16 mouse cellular contexts compared by ENCODE assay signal in genomic region chr3:51321141-51321540, GRCm38 (mm10).
"Had no signal": no experiment of that assay in that cellular context is flagged by ENCODE, and none has a peak within 500 bp of the region (broad histone marks: within the 10 kb centered on the region; RNA-seq: fewer than 3 reads in every experiment).

No protein-coding gene starts in this region.

- H3K4me1 ChIP-seq: neural tube, embryonic 13.5 days; neural tube, embryonic 15.5 days; stomach, embryonic 15.5 days had no signal

- H3K4me3 ChIP-seq: neural tube, embryonic 13.5 days; neural tube, embryonic 15.5 days; stomach, embryonic 15.5 days had no signal

- DNase-seq: retina, postnatal 1 day; right cerebral cortex, adult 18-20 months; right cerebral cortex, postnatal 14 days; right cerebral cortex, postnatal 25 days; right cerebral cortex, postnatal 4 days; spleen, adult 18-20 months; thymus, adult 18-20 months; thymus, adult 2 months; thymus, postnatal 14 days; thymus, postnatal 25 days; thymus, postnatal 36 days; thymus, postnatal 4 days had no signal

- H3K9me3 ChIP-seq: neural tube, embryonic 15.5 days; stomach, embryonic 15.5 days had no signal

- H3K9ac ChIP-seq: neural tube, embryonic 13.5 days; neural tube, embryonic 15.5 days; stomach, embryonic 15.5 days had no signal

- H3K36me3 ChIP-seq: stomach, embryonic 15.5 days had no signal

- H3K27me3 ChIP-seq: neural tube, embryonic 13.5 days; neural tube, embryonic 15.5 days; stomach, embryonic 15.5 days had no signal

- H3K27ac ChIP-seq: neural tube, embryonic 13.5 days; neural tube, embryonic 15.5 days; stomach, embryonic 15.5 days; stomach, postnatal 0 days had no signal

- H3K4me2 ChIP-seq: neural tube, embryonic 13.5 days; neural tube, embryonic 15.5 days; stomach, embryonic 15.5 days had no signal
